Mouse (Mus musculus): ENCODE data around the gene Prr29. TPM values are rescaled to one million over a fixed set of nuclear protein-coding genes. Genes with fewer than 3 reads are reported as not detected.

The Prr29 gene
- total RNA-seq, 4 experiments from 2014 or later = 3.3 to 5.5 (median 4.3) TPM

GRCm38 (mm10) chr11:106398481-106398880, 33.2 kb downstream of the Prr29 start:
- DNase-seq (ENCODE audit: low spot score in 2 of 2) = no peak

GRCm38 (mm10) chr11:106410011-106410410, 44.7 kb downstream of the Prr29 start:
- no peak for DNase-seq (ENCODE audit: low spot score in 2 of 2)

- DNase-seq (ENCODE audit: low spot score in 2 of 2) = no peak
Measured at GRCm38 (mm10) chr11:106410507-106410906, 45.2 kb downstream of the Prr29 start.

DNA sequence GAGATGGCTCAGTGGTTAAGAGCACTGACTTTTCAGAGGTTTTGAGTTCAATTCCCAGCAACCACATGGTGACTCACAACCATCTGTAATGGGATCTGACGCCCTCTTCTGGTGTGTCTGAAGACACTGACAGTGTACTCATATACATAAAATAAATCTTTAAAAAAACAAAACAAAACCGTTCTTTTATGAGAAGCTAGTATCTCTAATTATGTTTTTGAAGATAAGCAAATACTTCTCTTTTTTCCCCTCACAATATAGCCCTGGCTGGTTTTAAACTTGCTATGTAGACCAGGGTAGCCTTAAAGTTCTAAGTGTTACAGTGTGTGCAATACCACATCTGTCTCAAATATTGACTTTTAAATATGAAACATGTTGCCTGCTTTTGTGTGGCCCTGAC, 45.9 kb downstream of the Prr29 start:
- DNase-seq (ENCODE audit: low spot score in 2 of 2) = no peak

- DNase-seq (ENCODE audit: low spot score in 2 of 2) = no peak
Measured at GRCm38 (mm10) chr11:106412641-106413360, 47.5 kb downstream of the Prr29 start.

DNA sequence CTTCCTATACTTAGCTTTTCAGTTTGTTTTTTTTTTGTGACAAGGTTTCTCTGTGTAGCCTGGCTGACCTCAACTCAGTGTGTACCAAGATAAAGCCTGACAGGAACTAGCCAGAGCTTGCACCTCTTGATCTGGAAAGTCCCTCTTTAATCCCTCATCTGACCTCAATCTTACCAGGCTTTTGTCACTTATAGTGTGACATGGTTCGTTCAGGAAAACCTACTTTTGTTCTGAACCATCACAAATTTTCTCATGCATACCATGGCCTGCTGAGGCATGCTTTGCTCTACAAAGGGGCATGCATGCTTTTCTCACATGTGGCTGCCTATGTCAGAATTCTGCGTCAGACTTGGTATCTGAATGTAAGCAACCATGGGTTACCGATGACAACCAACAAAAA, 51.1 kb downstream of the Prr29 start:
- no peak for DNase-seq (ENCODE audit: low spot score in 2 of 2)

DNA sequence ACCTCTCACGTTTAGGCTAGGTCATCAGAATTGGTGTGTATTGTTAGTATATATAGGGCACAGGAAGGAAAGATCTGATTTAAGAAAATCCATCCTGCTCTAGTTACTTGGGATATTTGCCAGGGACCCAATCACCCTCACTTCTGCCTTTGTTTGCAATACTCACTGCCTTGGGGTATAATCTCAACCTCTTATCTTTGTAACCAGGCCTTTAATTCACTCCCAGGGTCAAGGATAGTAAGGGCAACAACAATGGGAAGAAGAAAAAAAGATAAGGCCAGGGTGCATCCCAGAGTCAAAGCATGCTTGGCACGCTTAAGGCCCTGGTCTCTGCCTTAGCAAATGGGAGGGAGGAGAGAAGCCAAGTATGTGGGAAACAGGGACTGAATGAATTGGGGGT, 52.6 kb downstream of the Prr29 start:
- no peak for DNase-seq (ENCODE audit: low spot score in 2 of 2)

GRCm38 (mm10) chr11:106418622-106419196, 53.4 kb downstream of the Prr29 start:
- DNase-seq (ENCODE audit: low spot score in 2 of 2) = peak; percentile 73 to 74

DNA sequence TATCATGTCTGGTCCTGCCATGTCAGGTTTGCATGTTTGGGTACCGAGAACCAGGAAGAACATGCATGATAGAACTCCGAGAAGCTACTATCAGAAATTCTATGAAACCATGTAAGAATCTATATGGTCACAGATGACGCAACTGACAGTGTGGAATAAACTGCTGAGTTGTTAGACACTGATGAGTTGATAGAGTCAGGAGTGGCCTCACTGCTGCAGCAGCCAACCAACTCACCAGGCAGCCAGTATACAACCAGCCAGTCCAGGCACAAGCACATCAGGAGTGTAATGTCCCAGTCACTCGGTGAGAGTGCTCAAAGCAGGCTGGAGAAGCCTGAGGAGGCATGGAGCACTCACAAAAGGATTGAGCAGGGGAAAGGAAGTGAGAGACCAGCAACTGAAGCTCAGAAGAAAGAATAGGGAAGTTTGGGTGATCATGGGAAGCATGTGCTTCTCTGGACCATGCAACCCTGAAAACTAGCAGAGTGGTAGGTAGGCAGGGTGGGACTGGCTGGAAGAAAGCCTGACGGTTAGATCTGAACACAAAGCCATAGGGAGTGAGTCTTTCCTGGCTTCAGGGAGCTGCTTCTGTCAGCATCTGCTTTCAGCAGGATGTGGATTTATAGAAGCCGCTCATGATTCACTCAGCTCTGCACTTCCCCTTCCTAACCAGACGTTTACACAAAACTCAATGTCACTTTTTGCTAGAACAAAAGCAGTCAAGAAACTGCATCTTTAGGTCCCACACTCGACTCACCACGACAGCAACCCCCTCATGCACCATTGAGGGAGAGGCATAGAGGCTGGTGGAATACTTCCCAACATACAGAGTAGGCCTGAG, 54.2 kb downstream of the Prr29 start:
- no peak for DNase-seq (ENCODE audit: low spot score in 2 of 2)

DNA sequence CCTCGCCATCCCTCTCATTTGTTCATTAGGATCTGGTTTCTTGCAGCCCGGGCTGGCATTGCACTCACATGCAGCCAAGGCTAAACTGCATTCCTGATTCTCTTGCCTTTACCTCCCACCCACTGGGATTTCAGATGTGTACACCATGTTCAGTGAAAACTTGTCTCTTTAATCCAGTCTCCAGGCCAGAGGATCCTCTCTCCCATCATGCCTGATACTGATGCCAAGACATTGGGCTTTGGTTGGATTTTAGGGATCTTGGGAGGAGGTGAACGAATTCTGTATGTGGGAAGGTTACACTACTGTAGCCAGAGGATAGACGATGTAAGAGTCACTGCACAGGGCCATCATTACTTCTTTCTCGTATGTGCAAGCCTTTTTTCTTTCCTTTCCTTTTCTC, 59.9 kb downstream of the Prr29 start:
- DNase-seq (ENCODE audit: low spot score in 2 of 2) = no peak

DNA sequence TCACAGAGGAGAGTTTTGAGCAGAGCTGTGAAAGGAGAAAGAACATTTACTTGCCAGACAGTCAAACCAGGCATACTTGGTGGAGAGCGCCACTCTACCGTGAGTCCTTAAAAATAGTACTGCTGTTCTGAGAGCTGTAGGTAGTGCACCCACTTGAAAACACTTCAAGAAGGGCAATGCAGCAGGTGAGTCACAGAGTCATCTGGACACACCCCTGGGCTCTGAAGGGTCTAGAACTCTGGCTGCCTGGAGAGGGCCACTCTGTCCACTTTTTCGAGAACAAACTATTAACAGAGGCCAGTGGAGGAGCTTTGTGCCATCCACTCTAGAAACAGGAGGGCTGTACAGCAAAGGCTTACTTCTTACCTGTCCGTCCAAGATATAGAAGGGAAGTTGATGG, 61.2 kb downstream of the Prr29 start:
- no peak for DNase-seq (ENCODE audit: low spot score in 2 of 2)

Other genes starting within 250 kb of the Prr29 start
- gene Gm10840, start 204.6 kb upstream of the Prr29 start, total RNA-seq (2022) = not detected
- gene Limd2, start 204.6 kb upstream of the Prr29 start, total RNA-seq (2022) = 1 to 10 TPM; 2.2 to 2.8 (median 2.4) TPM
- 10 to 100 TPM; 11.1 to 14.7 (median 12.6) TPM for gene Strada, start 163.3 kb upstream of the Prr29 start, total RNA-seq (2022)
- 10 to 100 TPM; 59.2 to 76.2 (median 65.5) TPM for gene Ccdc47, start 149.1 kb upstream of the Prr29 start, total RNA-seq (2022)
- gene Ddx42, start 148.5 kb upstream of the Prr29 start, total RNA-seq (2022) = 10 to 100 TPM; 22.8 to 26.9 (median 24.4) TPM
- 10 to 100 TPM; 18.0 to 28.8 (median 21.3) TPM for gene Ftsj3, start 109.4 kb upstream of the Prr29 start, total RNA-seq (2022)
- 100 to 1,000 TPM; 125 to 150 (median 137) TPM for gene Psmc5, start 109.3 kb upstream of the Prr29 start, total RNA-seq (2022)
- 10 to 100 TPM in 2 of 4 experiments, 1 to 10 TPM in 2; 8.3 to 11.5 (median 10.0) TPM for gene Smarcd2, start 92.5 kb upstream of the Prr29 start, total RNA-seq (2022)
- gene Tcam1, start 88.8 kb upstream of the Prr29 start, total RNA-seq (2022) = under 1 TPM in 3 of 4 experiments, not detected in 1; 0.07 to 0.13 (median 0.12) TPM
- not detected for gene Gh, start 63.6 kb upstream of the Prr29 start, total RNA-seq (2022)
- gene Cd79b, start 50.7 kb upstream of the Prr29 start, total RNA-seq (2022) = under 1 TPM in 3 of 4 experiments, not detected in 1; 0.24 to 0.58 (median 0.25) TPM
- gene Scn4a, start 12.2 kb upstream of the Prr29 start, total RNA-seq (2022) = 100 to 1,000 TPM; 486 to 711 (median 596) TPM
- 1 to 10 TPM; 2.3 to 5.2 (median 4.3) TPM for gene Icam2, start 22.6 kb downstream of the Prr29 start, total RNA-seq (2022)
- 1 to 10 TPM; 6.9 to 8.9 (median 7.6) TPM for gene Ern1, start 122.4 kb downstream of the Prr29 start, total RNA-seq (2022)
- 10 to 100 TPM; 62.9 to 78.3 (median 68.0) TPM for gene Tex2, start 248.0 kb downstream of the Prr29 start, total RNA-seq (2022)